Mouse (Mus musculus): ENCODE measurements around the gene Rps19bp1.

- no peak for TF ChIP-seq CTCF (IDR thresholded peaks at IDR 0.05; ENCODE audit: extremely low read depth, insufficient read depth, low read length)
- TF ChIP-seq POLR2A (IDR thresholded peaks at IDR 0.05; ENCODE audit: extremely low read depth, insufficient read depth, low read length) = no peak
Measured at GRCm38 (mm10) chr15:80213688-80214087, 50.4 kb downstream of the Rps19bp1 start.

All from cortical plate, adult 2 months (tissue).